Mouse (Mus musculus): ENCODE data around the gene Cabp2. TPM values are rescaled to one million over a fixed set of nuclear protein-coding genes. Genes with fewer than 3 reads are reported as not detected.

Gene Cabp2
- polyA plus RNA-seq, 1 experiment from 2014 or later, result not detected

- H3K4me2 ChIP-seq (ENCODE audit: low read length), result peak overlapping the region; percentile 64
- H3K27me3 ChIP-seq (replicated peaks; ENCODE audit: control insufficient read depth, insufficient read depth, low read length), result peaks cover 6% of the 10 kb centered on the region
- H3K4me3 ChIP-seq (replicated peaks; ENCODE audit: low read length), result no peak overlapping the region
- 85% methylated on average over 2 of the region's 2 CpGs for whole genome bisulfite sequencing
- H3K9me3 ChIP-seq (ENCODE audit: control insufficient read depth, low read length), result no peaks in the 10 kb centered on the region
- no peak overlapping the region for H3K9ac ChIP-seq (replicated peaks; ENCODE audit: low read depth, low read length)
- ATAC-seq, result no peak
- no peak overlapping the region for H3K27ac ChIP-seq (ENCODE audit: low read length)
- H3K36me3 ChIP-seq (ENCODE audit: control insufficient read depth, insufficient read depth), result no peaks in the 10 kb centered on the region
- H3K4me1 ChIP-seq (replicated peaks; ENCODE audit: control insufficient read depth, insufficient read depth, low read length), result peaks cover 36% of the 10 kb centered on the region
These were observed 20.7 kb downstream of the Cabp2 start for GRCm38 (mm10) chr19:4102049-4102448.

- Histone ChIP-seq H3K9me3 (ENCODE audit: control insufficient read depth, low read length) (no peaks in the 10 kb centered on the region), H3K4me1 (replicated peaks; ENCODE audit: control insufficient read depth, insufficient read depth, low read length) (peaks cover 33% of the 10 kb centered on the region), H3K9ac (replicated peaks; ENCODE audit: low read depth, low read length) (no peak overlapping the region), H3K36me3 (ENCODE audit: control insufficient read depth, insufficient read depth) (no peaks in the 10 kb centered on the region), H3K4me3 (replicated peaks; ENCODE audit: low read length) (no peak overlapping the region), H3K27me3 (replicated peaks; ENCODE audit: control insufficient read depth, insufficient read depth, low read length) (peaks cover 6% of the 10 kb centered on the region), H3K27ac (ENCODE audit: low read length) (no peak overlapping the region), H3K4me2 (ENCODE audit: low read length) (no peak overlapping the region)
- 95% methylated on average over 12 of the region's 12 CpGs for WGBS
- ATAC-seq, result no peak
These were observed 21.2 kb downstream of the Cabp2 start for GRCm38 (mm10) chr19:4102626-4103025.

GRCm38 (mm10) chr19:4103294-4103693, 21.9 kb downstream of the Cabp2 start:
- Histone ChIP-seq H3K4me2 (ENCODE audit: low read length) (no peak overlapping the region), H3K36me3 (ENCODE audit: control insufficient read depth, insufficient read depth) (no peaks in the 10 kb centered on the region), H3K9ac (replicated peaks; ENCODE audit: low read depth, low read length) (no peak overlapping the region), H3K9me3 (ENCODE audit: control insufficient read depth, low read length) (no peaks in the 10 kb centered on the region), H3K27me3 (replicated peaks; ENCODE audit: control insufficient read depth, insufficient read depth, low read length) (peaks cover 6% of the 10 kb centered on the region), H3K4me1 (replicated peaks; ENCODE audit: control insufficient read depth, insufficient read depth, low read length) (peaks cover 30% of the 10 kb centered on the region), H3K4me3 (replicated peaks; ENCODE audit: low read length) (no peak overlapping the region), H3K27ac (ENCODE audit: low read length) (no peak overlapping the region)
- ATAC-seq, result no peak
- 90% methylated on average over 18 of the region's 18 CpGs for WGBS

- H3K4me3 ChIP-seq (replicated peaks; ENCODE audit: low read length), result no peak overlapping the region
- H3K4me1 ChIP-seq (replicated peaks; ENCODE audit: control insufficient read depth, insufficient read depth, low read length), result peaks cover 28% of the 10 kb centered on the region
- H3K27ac ChIP-seq (ENCODE audit: low read length), result no peak overlapping the region
- H3K9ac ChIP-seq (replicated peaks; ENCODE audit: low read depth, low read length), result no peak overlapping the region
- no peaks in the 10 kb centered on the region for H3K9me3 ChIP-seq (ENCODE audit: control insufficient read depth, low read length)
- no peaks in the 10 kb centered on the region for H3K36me3 ChIP-seq (ENCODE audit: control insufficient read depth, insufficient read depth)
- no peak for ATAC-seq
- 81% methylated on average over 3 of the region's 3 CpGs for WGBS
- H3K4me2 ChIP-seq (ENCODE audit: low read length), result no peak overlapping the region
- peaks cover 6% of the 10 kb centered on the region for H3K27me3 ChIP-seq (replicated peaks; ENCODE audit: control insufficient read depth, insufficient read depth, low read length)
These were observed 22.4 kb downstream of the Cabp2 start for GRCm38 (mm10) chr19:4103792-4104191.

- ATAC-seq, result no peak
- Histone ChIP-seq H3K36me3 (ENCODE audit: control insufficient read depth, insufficient read depth) (no peaks in the 10 kb centered on the region), H3K4me2 (ENCODE audit: low read length) (no peak overlapping the region), H3K9me3 (ENCODE audit: control insufficient read depth, low read length) (no peaks in the 10 kb centered on the region), H3K27me3 (replicated peaks; ENCODE audit: control insufficient read depth, insufficient read depth, low read length) (peaks cover 5% of the 10 kb centered on the region; the same call in 1 of the 2 replicates), H3K9ac (replicated peaks; ENCODE audit: low read depth, low read length) (no peak overlapping the region), H3K4me3 (replicated peaks; ENCODE audit: low read length) (no peak overlapping the region), H3K4me1 (replicated peaks; ENCODE audit: control insufficient read depth, insufficient read depth, low read length) (peaks cover 19% of the 10 kb centered on the region), H3K27ac (ENCODE audit: low read length) (no peak overlapping the region)
- WGBS, result 93% methylated on average over 16 of the region's 16 CpGs
These were observed 23.4 kb downstream of the Cabp2 start for GRCm38 (mm10) chr19:4104675-4105194.

GRCm38 (mm10) chr19:4106654-4107053, 25.3 kb downstream of the Cabp2 start:
- no peak overlapping the region for H3K4me3 ChIP-seq (replicated peaks; ENCODE audit: low read length)
- no peak overlapping the region for H3K4me2 ChIP-seq (ENCODE audit: low read length)
- H3K9ac ChIP-seq (replicated peaks; ENCODE audit: low read depth, low read length), result no peak overlapping the region
- 92% methylated on average over 14 of the region's 14 CpGs for WGBS
- no peaks in the 10 kb centered on the region; the same call in 1 of the 2 replicates for H3K36me3 ChIP-seq (ENCODE audit: control insufficient read depth, insufficient read depth)
- no peak for ATAC-seq
- no peak overlapping the region for H3K27ac ChIP-seq (ENCODE audit: low read length)
- no peaks in the 10 kb centered on the region; the same call in 1 of the 2 replicates for H3K27me3 ChIP-seq (replicated peaks; ENCODE audit: control insufficient read depth, insufficient read depth, low read length)
- H3K9me3 ChIP-seq (ENCODE audit: control insufficient read depth, low read length), result no peaks in the 10 kb centered on the region
- H3K4me1 ChIP-seq (replicated peaks; ENCODE audit: control insufficient read depth, insufficient read depth, low read length), result 0 out of 2 replicates have a peak, but pooled peaks cover 3% of the 10 kb centered on the region

- Histone ChIP-seq H3K9ac (replicated peaks; ENCODE audit: low read depth, low read length) (no peak overlapping the region), H3K4me2 (ENCODE audit: low read length) (no peak overlapping the region), H3K27me3 (replicated peaks; ENCODE audit: control insufficient read depth, insufficient read depth, low read length) (no peaks in the 10 kb centered on the region), H3K4me1 (replicated peaks; ENCODE audit: control insufficient read depth, insufficient read depth, low read length) (no peaks in the 10 kb centered on the region; the same call in 1 of the 2 replicates), H3K9me3 (ENCODE audit: control insufficient read depth, low read length) (no peaks in the 10 kb centered on the region), H3K4me3 (replicated peaks; ENCODE audit: low read length) (no peak overlapping the region), H3K27ac (ENCODE audit: low read length) (no peak overlapping the region), H3K36me3 (ENCODE audit: control insufficient read depth, insufficient read depth) (peaks cover 2% of the 10 kb centered on the region; the same call in 1 of the 2 replicates)
- no peak for ATAC-seq
- WGBS, result 91% methylated on average over 9 of the region's 9 CpGs
These were observed 27.2 kb downstream of the Cabp2 start for GRCm38 (mm10) chr19:4108535-4108934.

GRCm38 (mm10) chr19:4112063-4112960, 30.9 kb downstream of the Cabp2 start:
- H3K36me3 ChIP-seq (ENCODE audit: control insufficient read depth, insufficient read depth), result peaks cover 16% of the 10 kb centered on the region
- ATAC-seq, result no peak
- no peaks in the 10 kb centered on the region; the same call in 1 of the 2 replicates for H3K4me1 ChIP-seq (replicated peaks; ENCODE audit: control insufficient read depth, insufficient read depth, low read length)
- H3K27me3 ChIP-seq (replicated peaks; ENCODE audit: control insufficient read depth, insufficient read depth, low read length), result no peaks in the 10 kb centered on the region
- H3K4me3 ChIP-seq (replicated peaks; ENCODE audit: low read length), result no peak overlapping the region
- no peak overlapping the region for H3K9ac ChIP-seq (replicated peaks; ENCODE audit: low read depth, low read length)
- no peak overlapping the region for H3K4me2 ChIP-seq (ENCODE audit: low read length)
- H3K27ac ChIP-seq (ENCODE audit: low read length), result no peak overlapping the region
- WGBS, result 93% methylated on average over 26 of the region's 26 CpGs
- no peaks in the 10 kb centered on the region for H3K9me3 ChIP-seq (ENCODE audit: control insufficient read depth, low read length)

- Histone ChIP-seq H3K36me3 (ENCODE audit: control insufficient read depth, insufficient read depth) (peaks cover 16% of the 10 kb centered on the region), H3K4me3 (replicated peaks; ENCODE audit: low read length) (no peak overlapping the region), H3K27ac (ENCODE audit: low read length) (no peak overlapping the region), H3K9ac (replicated peaks; ENCODE audit: low read depth, low read length) (no peak overlapping the region), H3K9me3 (ENCODE audit: control insufficient read depth, low read length) (no peaks in the 10 kb centered on the region), H3K4me2 (ENCODE audit: low read length) (no peak overlapping the region), H3K27me3 (replicated peaks; ENCODE audit: control insufficient read depth, insufficient read depth, low read length) (no peaks in the 10 kb centered on the region), H3K4me1 (replicated peaks; ENCODE audit: control insufficient read depth, insufficient read depth, low read length) (no peaks in the 10 kb centered on the region; the same call in 1 of the 2 replicates)
- no peak for ATAC-seq
- WGBS, result 76% methylated on average over 13 of the region's 13 CpGs
These were observed 31.9 kb downstream of the Cabp2 start for GRCm38 (mm10) chr19:4113186-4113805.
